Mouse (Mus musculus) MEL (cell line): ENCODE measurements around the gene Abhd8. TPM values are rescaled to one million over a fixed set of nuclear protein-coding genes. Genes with fewer than 3 reads are reported as not detected.

Experiments used
- DNase-seq: peaks from one replicate; pipeline ENCODE4 v3.0.0; 2011; ENCODE audit warnings: low read depth, low spot score
- H3K27ac ChIP-seq: 2 replicates; pipeline ENCODE4 v1.5.1; 2012; ENCODE audit warnings: low read depth, mild to moderate bottlenecking, control low read depth, low read length, moderate library complexity; ENCODE audit not compliant: control insufficient read depth
- H3K27me3 ChIP-seq, 2 experiments: fragments of 150-350 bp in 1 of 2; sonication (generic) in 1 of 2; 2 replicates each; pipeline ENCODE4 v1.6.1; 2012; ENCODE audit warnings: low read length in 2 of 2, mild to moderate bottlenecking in 2 of 2, improper control_type of control experiment in 1 of 2, moderate library complexity in 1 of 2; ENCODE audit not compliant: insufficient read depth in 2 of 2, control insufficient read depth in 1 of 2
- H3K36me3 ChIP-seq, 2 experiments: 2 replicates each; pipeline ENCODE4 v1.6.1; 2012 to 2014; ENCODE audit warnings: low read length in 2 of 2, improper control_type of control experiment in 1 of 2, inconsistent platforms in 1 of 2, mild to moderate bottlenecking in 1 of 2; ENCODE audit not compliant: insufficient read depth in 2 of 2, control insufficient read depth in 1 of 2
- H3K4me1 ChIP-seq, 2 experiments: fragments of 150-350 bp in 1 of 2; sonication (generic) in 1 of 2; 2 replicates each; pipeline ENCODE4 v1.6.1; 2012; ENCODE audit warnings: low read length in 2 of 2, improper control_type of control experiment in 1 of 2, mild to moderate bottlenecking in 1 of 2; ENCODE audit not compliant: insufficient read depth in 2 of 2, control insufficient read depth in 1 of 2
- H3K4me3 ChIP-seq, 2 experiments: fragments of 150-350 bp in 1 of 2; sonication (generic) in 1 of 2; 2 replicates each; pipeline ENCODE4 v1.5.1; 2012; ENCODE audit warnings: low read depth in 2 of 2, low read length in 2 of 2, mild to moderate bottlenecking in 2 of 2, moderate library complexity in 2 of 2, control low read depth in 1 of 2, improper control_type of control experiment in 1 of 2; ENCODE audit not compliant: control insufficient read depth in 1 of 2, insufficient read depth in 1 of 2
- H3K79me2 ChIP-seq: 2 replicates; pipeline ENCODE4 v1.6.1; 2012; ENCODE audit warnings: mild to moderate bottlenecking, low read length, moderate library complexity; ENCODE audit not compliant: control insufficient read depth, poor library complexity, insufficient read depth
- H3K9ac ChIP-seq: 2 replicates; pipeline ENCODE4 v1.6.1; 2012; ENCODE audit warnings: low read depth, mild to moderate bottlenecking, control low read depth, low read length, moderate library complexity; ENCODE audit not compliant: control insufficient read depth, poor library complexity, severe bottlenecking
- H3K9me3 ChIP-seq: fragments of 150-350 bp; sonication (generic); replicated peaks from 2 replicates; pipeline ENCODE4 v1.6.1; 2012; ENCODE audit warnings: mild to moderate bottlenecking, low read length, improper control_type of control experiment, moderate library complexity; ENCODE audit not compliant: insufficient read depth
- BHLHE40 ChIP-seq: IDR thresholded peaks from 2 replicates; pipeline ENCODE4 v1.6.1; 2012; ENCODE audit warnings: low read depth, mild to moderate bottlenecking, inconsistent platforms, low read length, improper control_type of control experiment, borderline replicate concordance
- CTCF ChIP-seq, 3 experiments: IDR thresholded peaks in 2 of 3; conservative IDR thresholded peaks in 1 of 3; 2 replicates each; pipeline ENCODE4 v1.5.1; 2011 to 2012; ENCODE audit warnings: low read length in 3 of 3, low read depth in 2 of 3, mild to moderate bottlenecking in 2 of 3, improper control_type of control experiment in 1 of 3, inconsistent platforms in 1 of 3, mixed read lengths in 1 of 3, moderate library complexity in 1 of 3; ENCODE audit not compliant: control insufficient read depth in 1 of 3, insufficient read depth in 1 of 3, poor library complexity in 1 of 3, severe bottlenecking in 1 of 3
- E2F4 ChIP-seq: IDR thresholded peaks from 2 replicates; pipeline ENCODE4 v1.6.1; 2011; ENCODE audit warnings: low read depth, low read length, improper control_type of control experiment, borderline replicate concordance
- EP300 ChIP-seq, 2 experiments: IDR thresholded peaks; 2 replicates each; pipeline ENCODE4 v1.6.1; 2011; ENCODE audit warnings: improper control_type of control experiment in 2 of 2, low read length in 2 of 2, low read depth in 1 of 2, mild to moderate bottlenecking in 1 of 2
- GATA1 ChIP-seq: IDR thresholded peaks from 2 replicates; pipeline ENCODE4 v1.6.1; 2011; ENCODE audit warnings: low read depth, low read length, improper control_type of control experiment
- JUND ChIP-seq: IDR thresholded peaks from 2 replicates; pipeline ENCODE4 v1.6.1; 2011; ENCODE audit warnings: low read depth, mild to moderate bottlenecking, improper control_type of control experiment, low read length
- KAT2A ChIP-seq: conservative IDR thresholded peaks from 2 replicates; pipeline ENCODE4 v1.6.1; 2012; ENCODE audit warnings: low read depth, low read length, improper control_type of control experiment, inconsistent platforms
- MAX ChIP-seq: IDR thresholded peaks from 2 replicates; pipeline ENCODE4 v1.6.1; 2011; ENCODE audit warnings: low read length, improper control_type of control experiment
- MAZ ChIP-seq: IDR thresholded peaks from 2 replicates; pipeline ENCODE4 v1.6.1; 2012; ENCODE audit warnings: low read depth, mild to moderate bottlenecking, inconsistent platforms, low read length, improper control_type of control experiment
- MEF2A ChIP-seq: IDR thresholded peaks from 2 replicates; pipeline ENCODE4 v1.6.1; 2014; ENCODE audit warnings: low read depth, mild to moderate bottlenecking, inconsistent platforms, low read length, improper control_type of control experiment; ENCODE audit not compliant: poor library complexity, insufficient replicate concordance, severe bottlenecking; ENCODE audit errors: extremely low read depth
- MYB ChIP-seq: IDR thresholded peaks from 2 replicates; pipeline ENCODE4 v1.6.1; 2011; ENCODE audit warnings: mild to moderate bottlenecking, low read depth, low read length, improper control_type of control experiment
- NRF1 ChIP-seq: IDR thresholded peaks from 2 replicates; pipeline ENCODE4 v1.6.1; 2014; ENCODE audit warnings: low read depth, mild to moderate bottlenecking, inconsistent platforms, low read length, improper control_type of control experiment, moderate library complexity; ENCODE audit not compliant: poor library complexity, insufficient read depth, severe bottlenecking
- POLR2AphosphoS5 ChIP-seq: IDR thresholded peaks from 2 replicates; pipeline ENCODE4 v1.6.1; 2012; ENCODE audit warnings: low read depth, borderline replicate concordance, mild to moderate bottlenecking, inconsistent platforms, low read length, moderate library complexity, mixed read lengths
- SIN3A ChIP-seq: IDR thresholded peaks from 2 replicates; pipeline ENCODE4 v1.6.1; 2012; ENCODE audit warnings: low read length, improper control_type of control experiment, inconsistent platforms
- ZC3H11A ChIP-seq: IDR thresholded peaks from 2 replicates; pipeline ENCODE4 v1.6.1; 2012; ENCODE audit warnings: low read depth, mild to moderate bottlenecking, inconsistent platforms, low read length, improper control_type of control experiment
- ZKSCAN1 ChIP-seq: IDR thresholded peaks from 2 replicates; pipeline ENCODE4 v1.6.1; 2012; ENCODE audit warnings: low read depth, mild to moderate bottlenecking, inconsistent platforms, low read length, improper control_type of control experiment, moderate library complexity
- polyA plus RNA-seq, 2 experiments: library from polyadenylated mRNA; stranded (reverse) in 1 of 2; unstranded in 1 of 2; fragments of >175 nt in 1 of 2; fragments of >200 nt in 1 of 2; gene quantifications; 2 replicates each; pipeline versions ENCODE4 v1.2.1 to v1.2.4; 2012; ENCODE audit warnings: low replicate concordance in 2 of 2, low read depth in 1 of 2; ENCODE audit not compliant: insufficient read length in 2 of 2, insufficient read depth in 1 of 2, missing spikeins in 1 of 2
- total RNA-seq: library from RNA; depleted of rRNA; stranded (reverse); fragments of 300-350 nt; gene quantifications from 2 replicates; pipeline ENCODE4 v1.2.3, GENCODE M21; 2012

Abhd8 gene
- total and polyA plus RNA-seq, 3 experiments: 28.5 to 39.2 TPM; not detected in 1

GRCm38 (mm10) chr8:71496481-71496880, 33.0 kb upstream of the Abhd8 start:
- Histone ChIP-seq H3K27ac (no peak overlapping the region), H3K36me3 (peaks cover 0 to 4% of the 10 kb centered on the region in 2 experiments; a peak in 2 of 4 replicates), H3K9ac (no peak overlapping the region), H3K27me3 (no peaks in the 10 kb centered on the region), H3K4me1 (no peaks in the 10 kb centered on the region), H3K79me2 (no peaks in the 10 kb centered on the region), H3K4me3 (no peak overlapping the region)
- DNase-seq: no peak
- TF ChIP-seq NRF1: no peak
- TF ChIP-seq MAZ: no peak
- TF ChIP-seq GATA1: no peak
- no peak for TF ChIP-seq CTCF (IDR thresholded peaks at IDR 0.05 in 2 of 3, conservative IDR thresholded peaks at IDR 0.05 in 1 of 3; ENCODE audit: control insufficient read depth in 1 of 3, insufficient read depth in 1 of 3, low read depth in 2 of 3, low read length in 3 of 3, poor library complexity in 1 of 3, severe bottlenecking in 1 of 3)
- TF ChIP-seq MAX: no peak
- no peak for TF ChIP-seq MEF2A
- no peak for TF ChIP-seq E2F4
- no peak for TF ChIP-seq EP300 (IDR thresholded peaks at IDR 0.05; ENCODE audit: low read depth in 1 of 2, low read length in 2 of 2)
- no peak for TF ChIP-seq KAT2A
- TF ChIP-seq, all 39 proteins: peak for 0
- no peaks in the 10 kb centered on the region for H3K9me3 ChIP-seq

GRCm38 (mm10) chr8:71495811-71496210, 32.4 kb upstream of the Abhd8 start:
- Histone ChIP-seq H3K79me2 (no peaks in the 10 kb centered on the region), H3K9ac (no peak overlapping the region), H3K4me1 (no peaks in the 10 kb centered on the region), H3K9me3 (no peaks in the 10 kb centered on the region), H3K27me3 (no peaks in the 10 kb centered on the region), H3K4me3 (no peak overlapping the region), H3K27ac (no peak overlapping the region), H3K36me3 (peaks cover 0 to 4% of the 10 kb centered on the region in 2 experiments; a peak in 2 of 4 replicates)
- TF ChIP-seq GATA1: no peak
- no peak for TF ChIP-seq NRF1
- no peak for TF ChIP-seq SIN3A
- TF ChIP-seq CTCF (IDR thresholded peaks at IDR 0.05 in 2 of 3, conservative IDR thresholded peaks at IDR 0.05 in 1 of 3; ENCODE audit: control insufficient read depth in 1 of 3, insufficient read depth in 1 of 3, low read depth in 2 of 3, low read length in 3 of 3, poor library complexity in 1 of 3, severe bottlenecking in 1 of 3): no peak
- no peak for TF ChIP-seq EP300 (IDR thresholded peaks at IDR 0.05; ENCODE audit: low read depth in 1 of 2, low read length in 2 of 2)
- TF ChIP-seq BHLHE40: no peak
- no peak for TF ChIP-seq ZC3H11A
- TF ChIP-seq POLR2AphosphoS5: no peak
- TF ChIP-seq JUND: no peak
- no peak for TF ChIP-seq MYB
- TF ChIP-seq ZKSCAN1: no peak
- DNase-seq: no peak
